Mouse (Mus musculus): ENCODE measurements around the gene Uchl1. TPM values are rescaled to one million over a fixed set of nuclear protein-coding genes. Genes with fewer than 3 reads are reported as not detected.

The Uchl1 gene
- polyA plus RNA-seq, 1 experiment from 2014 or later: 59.3 TPM

GRCm38 (mm10) chr5:66677411-66678345, 1.8 kb downstream of the Uchl1 start:
- ATAC-seq (ENCODE audit: low FRiP score, low TSS enrichment): no peak
- Histone ChIP-seq H3K9me3 (ENCODE audit: low read length) (no peaks in the 10 kb centered on the region), H3K9ac (replicated peaks; ENCODE audit: low read length) (no peak overlapping the region), H3K36me3 (ENCODE audit: insufficient read depth, low read length) (no peaks in the 10 kb centered on the region), H3K4me1 (ENCODE audit: insufficient read depth, low read length) (peaks cover 11% of the 10 kb centered on the region), H3K4me3 (ENCODE audit: low read length) (no peak overlapping the region), H3K27me3 (ENCODE audit: insufficient read depth, low read length) (peaks cover 24% of the 10 kb centered on the region), H3K27ac (ENCODE audit: low read length) (no peak overlapping the region), H3K4me2 (replicated peaks; ENCODE audit: low read depth, low read length) (peak overlapping the region; percentile 100; the same call in 1 of the 2 replicates)
- 62% methylated on average over 21 of the region's 21 CpGs for WGBS

GRCm38 (mm10) chr5:66679222-66679621, 3.3 kb downstream of the Uchl1 start:
- H3K27ac ChIP-seq (ENCODE audit: low read length): no peak overlapping the region
- H3K27me3 ChIP-seq (ENCODE audit: insufficient read depth, low read length): peaks cover 20% of the 10 kb centered on the region
- 76% methylated on average over 10 of the region's 10 CpGs for WGBS
- no peak overlapping the region for H3K4me3 ChIP-seq (ENCODE audit: low read length)
- H3K9ac ChIP-seq (replicated peaks; ENCODE audit: low read length): no peak overlapping the region
- no peak for ATAC-seq (ENCODE audit: low FRiP score, low TSS enrichment)
- no peaks in the 10 kb centered on the region for H3K36me3 ChIP-seq (ENCODE audit: insufficient read depth, low read length)
- H3K9me3 ChIP-seq (ENCODE audit: low read length): no peaks in the 10 kb centered on the region
- peaks cover 11% of the 10 kb centered on the region for H3K4me1 ChIP-seq (ENCODE audit: insufficient read depth, low read length)
- H3K4me2 ChIP-seq (replicated peaks; ENCODE audit: low read depth, low read length): no peak overlapping the region

GRCm38 (mm10) chr5:66685930-66686329, 10.0 kb downstream of the Uchl1 start:
- no peak for ATAC-seq (ENCODE audit: low FRiP score, low TSS enrichment)
- Histone ChIP-seq H3K27ac (ENCODE audit: low read length) (no peak overlapping the region), H3K4me2 (replicated peaks; ENCODE audit: low read depth, low read length) (no peak overlapping the region), H3K36me3 (ENCODE audit: insufficient read depth, low read length) (no peaks in the 10 kb centered on the region), H3K27me3 (ENCODE audit: insufficient read depth, low read length) (no peaks in the 10 kb centered on the region), H3K9ac (replicated peaks; ENCODE audit: low read length) (no peak overlapping the region), H3K9me3 (ENCODE audit: low read length) (no peaks in the 10 kb centered on the region), H3K4me1 (ENCODE audit: insufficient read depth, low read length) (peaks cover 6% of the 10 kb centered on the region; the same call in 1 of the 2 replicates), H3K4me3 (ENCODE audit: low read length) (no peak overlapping the region)
- 78% methylated on average over 2 of the region's 2 CpGs for WGBS

- no peak overlapping the region for H3K9ac ChIP-seq (replicated peaks; ENCODE audit: low read length)
Measured at GRCm38 (mm10) chr5:66686863-66687262, 11.0 kb downstream of the Uchl1 start.

GRCm38 (mm10) chr5:66687737-66688136, 11.8 kb downstream of the Uchl1 start:
- no peaks in the 10 kb centered on the region for H3K36me3 ChIP-seq (ENCODE audit: insufficient read depth, low read length)
- no peak for ATAC-seq (ENCODE audit: low FRiP score, low TSS enrichment)
- no peak overlapping the region for H3K4me2 ChIP-seq (replicated peaks; ENCODE audit: low read depth, low read length)
- H3K9ac ChIP-seq (replicated peaks; ENCODE audit: low read length): no peak overlapping the region
- 63% methylated on average over 9 of the region's 9 CpGs for WGBS
- peaks cover 6% of the 10 kb centered on the region; the same call in 1 of the 2 replicates for H3K4me1 ChIP-seq (ENCODE audit: insufficient read depth, low read length)
- H3K9me3 ChIP-seq (ENCODE audit: low read length): no peaks in the 10 kb centered on the region
- no peak overlapping the region for H3K27ac ChIP-seq (ENCODE audit: low read length)
- H3K4me3 ChIP-seq (ENCODE audit: low read length): no peak overlapping the region
- H3K27me3 ChIP-seq (ENCODE audit: insufficient read depth, low read length): no peaks in the 10 kb centered on the region

More at GRCm38 (mm10) chr5:66686863-66687262, 11.0 kb downstream of the Uchl1 start:
- 91% methylated on average over 13 of the region's 13 CpGs for WGBS
- Histone ChIP-seq H3K4me3 (ENCODE audit: low read length) (no peak overlapping the region), H3K36me3 (ENCODE audit: insufficient read depth, low read length) (no peaks in the 10 kb centered on the region), H3K27me3 (ENCODE audit: insufficient read depth, low read length) (no peaks in the 10 kb centered on the region), H3K4me1 (ENCODE audit: insufficient read depth, low read length) (peaks cover 6% of the 10 kb centered on the region; the same call in 1 of the 2 replicates), H3K27ac (ENCODE audit: low read length) (no peak overlapping the region), H3K4me2 (replicated peaks; ENCODE audit: low read depth, low read length) (no peak overlapping the region), H3K9me3 (ENCODE audit: low read length) (no peaks in the 10 kb centered on the region)
- ATAC-seq (ENCODE audit: low FRiP score, low TSS enrichment): no peak

- H3K4me2 ChIP-seq (replicated peaks; ENCODE audit: low read depth, low read length): no peak overlapping the region
- WGBS: 94% methylated on average over 5 of the region's 5 CpGs
- no peak for ATAC-seq (ENCODE audit: low FRiP score, low TSS enrichment)
- H3K4me1 ChIP-seq (ENCODE audit: insufficient read depth, low read length): peaks cover 6% of the 10 kb centered on the region; the same call in 1 of the 2 replicates
- H3K9me3 ChIP-seq (ENCODE audit: low read length): no peaks in the 10 kb centered on the region
- H3K27me3 ChIP-seq (ENCODE audit: insufficient read depth, low read length): no peaks in the 10 kb centered on the region
- H3K27ac ChIP-seq (ENCODE audit: low read length): no peak overlapping the region
- no peak overlapping the region for H3K9ac ChIP-seq (replicated peaks; ENCODE audit: low read length)
- no peak overlapping the region for H3K4me3 ChIP-seq (ENCODE audit: low read length)
- H3K36me3 ChIP-seq (ENCODE audit: insufficient read depth, low read length): no peaks in the 10 kb centered on the region
Measured at GRCm38 (mm10) chr5:66688286-66688685, 12.4 kb downstream of the Uchl1 start.

- Histone ChIP-seq H3K27me3 (ENCODE audit: insufficient read depth, low read length) (no peaks in the 10 kb centered on the region), H3K4me1 (ENCODE audit: insufficient read depth, low read length) (0 out of 2 replicates have a peak, but pooled peaks cover 1% of the 10 kb centered on the region), H3K36me3 (ENCODE audit: insufficient read depth, low read length) (no peaks in the 10 kb centered on the region), H3K27ac (ENCODE audit: low read length) (no peak overlapping the region), H3K9ac (replicated peaks; ENCODE audit: low read length) (no peak overlapping the region), H3K4me3 (ENCODE audit: low read length) (no peak overlapping the region), H3K4me2 (replicated peaks; ENCODE audit: low read depth, low read length) (no peak overlapping the region), H3K9me3 (ENCODE audit: low read length) (no peaks in the 10 kb centered on the region)
- ATAC-seq (ENCODE audit: low FRiP score, low TSS enrichment): no peak
- 85% methylated on average over 9 of the region's 9 CpGs for WGBS
Measured at GRCm38 (mm10) chr5:66689796-66690195, 13.9 kb downstream of the Uchl1 start.

- Histone ChIP-seq H3K27ac (ENCODE audit: low read length) (no peak overlapping the region), H3K9ac (replicated peaks; ENCODE audit: low read length) (no peak overlapping the region), H3K9me3 (ENCODE audit: low read length) (no peaks in the 10 kb centered on the region), H3K27me3 (ENCODE audit: insufficient read depth, low read length) (no peaks in the 10 kb centered on the region), H3K4me1 (ENCODE audit: insufficient read depth, low read length) (no peaks in the 10 kb centered on the region), H3K4me3 (ENCODE audit: low read length) (no peak overlapping the region), H3K4me2 (replicated peaks; ENCODE audit: low read depth, low read length) (no peak overlapping the region), H3K36me3 (ENCODE audit: insufficient read depth, low read length) (no peaks in the 10 kb centered on the region)
- WGBS: 87% methylated on average over 4 of the region's 4 CpGs
- ATAC-seq (ENCODE audit: low FRiP score, low TSS enrichment): no peak
Measured at GRCm38 (mm10) chr5:66693231-66693630, 17.3 kb downstream of the Uchl1 start.

GRCm38 (mm10) chr5:66697119-66697518, 21.2 kb downstream of the Uchl1 start:
- Histone ChIP-seq H3K4me2 (replicated peaks; ENCODE audit: low read depth, low read length) (no peak overlapping the region), H3K27ac (ENCODE audit: low read length) (no peak overlapping the region), H3K4me3 (ENCODE audit: low read length) (no peak overlapping the region), H3K9ac (replicated peaks; ENCODE audit: low read length) (no peak overlapping the region), H3K4me1 (ENCODE audit: insufficient read depth, low read length) (no peaks in the 10 kb centered on the region), H3K36me3 (ENCODE audit: insufficient read depth, low read length) (no peaks in the 10 kb centered on the region), H3K9me3 (ENCODE audit: low read length) (no peaks in the 10 kb centered on the region), H3K27me3 (ENCODE audit: insufficient read depth, low read length) (no peaks in the 10 kb centered on the region)
- no peak; the same call in 1 of the 2 replicates for ATAC-seq (ENCODE audit: low FRiP score, low TSS enrichment)

GRCm38 (mm10) chr5:66699911-66700310, 24.0 kb downstream of the Uchl1 start:
- no peak overlapping the region for H3K4me2 ChIP-seq (replicated peaks; ENCODE audit: low read depth, low read length)
- no peaks in the 10 kb centered on the region for H3K36me3 ChIP-seq (ENCODE audit: insufficient read depth, low read length)
- H3K4me1 ChIP-seq (ENCODE audit: insufficient read depth, low read length): no peaks in the 10 kb centered on the region
- no peak overlapping the region for H3K9ac ChIP-seq (replicated peaks; ENCODE audit: low read length)
- no peaks in the 10 kb centered on the region for H3K27me3 ChIP-seq (ENCODE audit: insufficient read depth, low read length)
- ATAC-seq (ENCODE audit: low FRiP score, low TSS enrichment): no peak
- H3K4me3 ChIP-seq (ENCODE audit: low read length): no peak overlapping the region
- H3K9me3 ChIP-seq (ENCODE audit: low read length): no peaks in the 10 kb centered on the region
- WGBS: 56% methylated on average over 6 of the region's 6 CpGs
- no peak overlapping the region for H3K27ac ChIP-seq (ENCODE audit: low read length)

Data from kidney, embryonic 16.5 days (tissue).